Mouse (Mus musculus): ENCODE results near the gene Cacna1s. TPM values are rescaled to one million over a fixed set of nuclear protein-coding genes. Genes with fewer than 3 reads are reported as not detected.

The Cacna1s gene
- polyA plus RNA-seq, 1 experiment from 2014 or later: 1.2 TPM

GRCm38 (mm10) chr1:136058594-136058993 is 6.0 kb downstream of the Cacna1s start:
- WGBS: 54% methylated on average over 3 of the region's 3 CpGs
- no peaks in the 10 kb centered on the region for H3K36me3 ChIP-seq
- no peaks in the 10 kb centered on the region for H3K4me1 ChIP-seq
- no peak overlapping the region for H3K4me2 ChIP-seq (replicated peaks)
- H3K4me3 ChIP-seq: no peak overlapping the region
- no peaks in the 10 kb centered on the region for H3K27me3 ChIP-seq
- no peak for ATAC-seq (ENCODE audit: insufficient number of reproducible peaks, insufficient read depth, low FRiP score, low TSS enrichment)
- no peaks in the 10 kb centered on the region for H3K9me3 ChIP-seq
- no peak overlapping the region for H3K9ac ChIP-seq
- no peak overlapping the region for H3K27ac ChIP-seq

- no peaks in the 10 kb centered on the region for H3K36me3 ChIP-seq
- no peak overlapping the region for H3K27ac ChIP-seq
- H3K4me2 ChIP-seq (replicated peaks): no peak overlapping the region
- no peak overlapping the region for H3K9ac ChIP-seq
- no peaks in the 10 kb centered on the region for H3K4me1 ChIP-seq
- no peak for ATAC-seq (ENCODE audit: insufficient number of reproducible peaks, insufficient read depth, low FRiP score, low TSS enrichment)
- no peak overlapping the region for H3K4me3 ChIP-seq
- H3K27me3 ChIP-seq: no peaks in the 10 kb centered on the region
- WGBS: 60% methylated on average over 9 of the region's 9 CpGs
- no peaks in the 10 kb centered on the region for H3K9me3 ChIP-seq
Observed at GRCm38 (mm10) chr1:136061041-136061789, 8.7 kb downstream of the Cacna1s start.

DNA sequence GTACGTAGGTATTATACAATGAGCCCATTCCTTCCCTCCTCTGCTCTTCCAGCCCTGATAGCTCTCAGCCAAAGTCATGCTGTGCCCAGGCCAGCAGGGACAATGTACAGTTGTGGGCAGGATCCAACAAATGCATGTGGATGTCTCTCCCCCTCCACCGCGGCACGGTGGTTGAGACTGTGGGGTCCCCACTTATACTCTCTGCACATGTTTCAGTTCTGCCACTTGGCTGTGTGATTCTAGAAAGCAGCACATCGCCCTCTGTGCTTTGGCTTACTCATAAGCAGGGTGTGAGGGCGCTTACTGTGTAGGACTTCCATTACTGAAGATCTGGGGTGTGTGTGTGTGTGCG is 9.2 kb downstream of the Cacna1s start:
- WGBS: 84% methylated on average over 7 of the region's 7 CpGs
- no peak for ATAC-seq (ENCODE audit: insufficient number of reproducible peaks, insufficient read depth, low FRiP score, low TSS enrichment)

GRCm38 (mm10) chr1:136063991-136064390 is 11.4 kb downstream of the Cacna1s start:
- Histone ChIP-seq H3K4me1 (no peaks in the 10 kb centered on the region), H3K27me3 (no peaks in the 10 kb centered on the region), H3K4me2 (replicated peaks) (no peak overlapping the region), H3K4me3 (no peak overlapping the region), H3K27ac (no peak overlapping the region), H3K9me3 (no peaks in the 10 kb centered on the region), H3K9ac (no peak overlapping the region), H3K36me3 (no peaks in the 10 kb centered on the region)
- WGBS: 76% methylated on average over 5 of the region's 5 CpGs
- ATAC-seq (ENCODE audit: insufficient number of reproducible peaks, insufficient read depth, low FRiP score, low TSS enrichment): no peak

More for the DNA sequence above, 9.2 kb downstream of the Cacna1s start:
- H3K4me2 ChIP-seq (replicated peaks): no peak overlapping the region
- H3K27ac ChIP-seq: no peak overlapping the region
- no peaks in the 10 kb centered on the region for H3K9me3 ChIP-seq
- H3K4me1 ChIP-seq: no peaks in the 10 kb centered on the region
- H3K4me3 ChIP-seq: no peak overlapping the region
- no peaks in the 10 kb centered on the region for H3K27me3 ChIP-seq
- H3K36me3 ChIP-seq: no peaks in the 10 kb centered on the region
- H3K9ac ChIP-seq: no peak overlapping the region

GRCm38 (mm10) chr1:136066621-136067020 is 14.1 kb downstream of the Cacna1s start:
- H3K4me1 ChIP-seq: no peaks in the 10 kb centered on the region
- no peak overlapping the region for H3K9ac ChIP-seq
- H3K27ac ChIP-seq: no peak overlapping the region
- WGBS: 59% methylated on average over 1 of the region's 1 CpGs
- H3K27me3 ChIP-seq: no peaks in the 10 kb centered on the region
- no peak overlapping the region for H3K4me3 ChIP-seq
- no peaks in the 10 kb centered on the region for H3K9me3 ChIP-seq
- H3K4me2 ChIP-seq (replicated peaks): no peak overlapping the region
- ATAC-seq (ENCODE audit: insufficient number of reproducible peaks, insufficient read depth, low FRiP score, low TSS enrichment): no peak
- no peaks in the 10 kb centered on the region for H3K36me3 ChIP-seq

GRCm38 (mm10) chr1:136067579-136067978 is 15.0 kb downstream of the Cacna1s start:
- Histone ChIP-seq H3K9me3 (no peaks in the 10 kb centered on the region), H3K4me2 (replicated peaks) (no peak overlapping the region), H3K36me3 (no peaks in the 10 kb centered on the region), H3K27ac (no peak overlapping the region), H3K4me3 (no peak overlapping the region), H3K9ac (no peak overlapping the region), H3K27me3 (no peaks in the 10 kb centered on the region), H3K4me1 (no peaks in the 10 kb centered on the region)
- 57% methylated on average over 3 of the region's 3 CpGs for WGBS
- ATAC-seq (ENCODE audit: insufficient number of reproducible peaks, insufficient read depth, low FRiP score, low TSS enrichment): no peak

DNA sequence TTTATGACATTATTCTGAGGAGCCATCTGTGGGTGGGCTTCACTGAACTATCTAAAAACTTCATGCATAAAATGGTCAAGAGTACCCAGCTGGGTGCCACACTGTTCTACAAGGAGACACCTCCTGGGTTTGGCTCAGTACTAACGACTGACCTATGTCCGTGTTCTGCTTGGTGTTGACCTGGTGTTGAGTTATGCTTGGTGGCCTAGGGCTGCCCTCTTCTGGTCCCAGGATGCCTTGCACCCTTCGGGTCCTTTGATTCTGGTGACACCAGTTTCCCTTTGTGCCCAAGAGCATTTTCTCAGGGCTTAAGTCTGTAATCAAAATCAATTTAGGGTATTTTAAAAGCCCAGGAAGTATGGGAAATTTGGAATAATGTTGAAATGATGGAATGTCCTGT is 23.5 kb downstream of the Cacna1s start:
- Histone ChIP-seq H3K9ac (no peak overlapping the region), H3K27me3 (no peaks in the 10 kb centered on the region), H3K4me3 (no peak overlapping the region), H3K4me2 (replicated peaks) (no peak overlapping the region), H3K4me1 (no peaks in the 10 kb centered on the region), H3K9me3 (no peaks in the 10 kb centered on the region), H3K36me3 (no peaks in the 10 kb centered on the region), H3K27ac (no peak overlapping the region)
- WGBS: 13% methylated on average over 3 of the region's 3 CpGs
- ATAC-seq (ENCODE audit: insufficient number of reproducible peaks, insufficient read depth, low FRiP score, low TSS enrichment): no peak

GRCm38 (mm10) chr1:136077656-136078055 is 25.1 kb downstream of the Cacna1s start:
- Histone ChIP-seq H3K9me3 (no peaks in the 10 kb centered on the region), H3K4me3 (no peak overlapping the region), H3K4me1 (no peaks in the 10 kb centered on the region), H3K27ac (no peak overlapping the region), H3K36me3 (no peaks in the 10 kb centered on the region), H3K27me3 (no peaks in the 10 kb centered on the region), H3K4me2 (replicated peaks) (no peak overlapping the region), H3K9ac (no peak overlapping the region)
- 73% methylated on average over 4 of the region's 4 CpGs for WGBS
- no peak for ATAC-seq (ENCODE audit: insufficient number of reproducible peaks, insufficient read depth, low FRiP score, low TSS enrichment)

GRCm38 (mm10) chr1:136081161-136081560 is 28.6 kb downstream of the Cacna1s start:
- Histone ChIP-seq H3K27ac (no peak overlapping the region), H3K9ac (no peak overlapping the region), H3K27me3 (no peaks in the 10 kb centered on the region), H3K4me3 (no peak overlapping the region), H3K4me1 (no peaks in the 10 kb centered on the region), H3K9me3 (no peaks in the 10 kb centered on the region), H3K36me3 (no peaks in the 10 kb centered on the region), H3K4me2 (replicated peaks) (no peak overlapping the region)
- 86% methylated on average over 1 of the region's 1 CpGs for WGBS
- ATAC-seq (ENCODE audit: insufficient number of reproducible peaks, insufficient read depth, low FRiP score, low TSS enrichment): no peak

DNA sequence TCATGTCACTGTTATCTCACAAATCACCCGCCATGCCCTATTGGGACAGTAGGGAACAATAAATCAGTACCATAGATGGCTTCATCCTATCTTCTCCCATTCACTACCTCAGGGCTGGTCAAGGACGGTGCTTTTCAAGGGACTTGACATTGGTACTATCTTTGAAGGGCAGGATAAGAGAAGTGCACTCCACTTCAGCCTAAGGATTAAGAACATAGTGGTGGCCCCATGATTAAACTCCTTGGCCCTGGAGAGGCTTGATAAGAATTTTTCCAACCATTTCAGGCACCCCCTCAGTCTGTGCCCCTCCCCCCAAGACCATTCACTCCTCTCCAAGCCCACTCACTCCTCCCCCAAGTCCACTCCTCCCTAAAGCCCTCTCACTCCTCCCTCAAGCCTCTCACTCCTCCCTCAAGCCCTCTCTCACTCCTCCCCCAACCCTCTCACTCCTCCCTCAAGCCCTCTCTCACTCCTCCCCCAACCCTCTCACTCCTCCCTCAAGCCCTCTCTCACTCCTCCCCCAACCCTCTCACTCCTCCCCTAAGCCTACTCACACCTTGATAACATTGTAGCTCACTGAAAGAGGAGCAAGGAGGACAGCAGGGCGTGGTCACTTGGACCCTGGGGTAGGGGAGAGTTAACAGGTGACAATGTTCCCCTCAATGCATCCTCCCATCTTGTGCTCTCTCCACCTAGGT is 33.6 kb downstream of the Cacna1s start:
- no peak overlapping the region for H3K4me2 ChIP-seq (replicated peaks)
- no peak overlapping the region for H3K9ac ChIP-seq
- no peaks in the 10 kb centered on the region for H3K4me1 ChIP-seq
- 0 out of 2 replicates have a peak, but pooled peaks cover 2% of the 10 kb centered on the region for H3K27me3 ChIP-seq
- H3K9me3 ChIP-seq: no peaks in the 10 kb centered on the region
- H3K36me3 ChIP-seq: no peaks in the 10 kb centered on the region
- no peak overlapping the region for H3K27ac ChIP-seq
- no peak for ATAC-seq (ENCODE audit: insufficient number of reproducible peaks, insufficient read depth, low FRiP score, low TSS enrichment)
- WGBS: 85% methylated on average over 3 of the region's 3 CpGs
- H3K4me3 ChIP-seq: no peak overlapping the region

- H3K36me3 ChIP-seq: no peaks in the 10 kb centered on the region
- no peak overlapping the region for H3K9ac ChIP-seq
- 0 out of 2 replicates have a peak, but pooled peaks cover 2% of the 10 kb centered on the region for H3K27me3 ChIP-seq
- no peak overlapping the region for H3K4me3 ChIP-seq
- 72% methylated on average over 9 of the region's 9 CpGs for WGBS
- no peaks in the 10 kb centered on the region for H3K9me3 ChIP-seq
- ATAC-seq (ENCODE audit: insufficient number of reproducible peaks, insufficient read depth, low FRiP score, low TSS enrichment): no peak
- H3K4me2 ChIP-seq (replicated peaks): no peak overlapping the region
- H3K4me1 ChIP-seq: no peaks in the 10 kb centered on the region
- no peak overlapping the region for H3K27ac ChIP-seq
Observed at GRCm38 (mm10) chr1:136089368-136090165, 37.0 kb downstream of the Cacna1s start.

DNA sequence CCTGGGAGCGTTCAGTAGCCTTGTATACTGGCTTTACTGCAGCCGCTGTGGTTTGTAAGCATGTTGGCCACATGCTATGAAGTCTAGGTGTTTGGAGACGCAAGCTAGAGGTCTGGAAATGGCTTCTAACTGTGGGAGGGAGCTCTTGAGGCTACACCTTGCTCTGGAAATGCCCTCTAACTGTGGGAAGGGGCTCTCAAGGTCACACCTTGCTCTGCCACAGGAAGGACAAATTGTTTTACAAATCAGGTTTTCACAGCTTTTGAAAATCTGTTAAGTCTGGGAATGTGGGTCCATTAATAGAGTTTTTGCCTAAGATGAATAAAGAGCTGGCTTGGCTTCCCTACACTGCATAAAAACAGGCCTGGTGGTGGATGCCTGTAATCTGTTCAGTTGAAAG is 41.2 kb downstream of the Cacna1s start:
- Histone ChIP-seq H3K27me3 (no peaks in the 10 kb centered on the region), H3K9me3 (no peaks in the 10 kb centered on the region), H3K36me3 (no peaks in the 10 kb centered on the region), H3K9ac (no peak overlapping the region), H3K4me1 (no peaks in the 10 kb centered on the region), H3K4me3 (no peak overlapping the region), H3K27ac (no peak overlapping the region), H3K4me2 (replicated peaks) (no peak overlapping the region)
- WGBS: 73% methylated on average over 3 of the region's 3 CpGs
- no peak for ATAC-seq (ENCODE audit: insufficient number of reproducible peaks, insufficient read depth, low FRiP score, low TSS enrichment)
